Mouse (Mus musculus) liver, embryonic 12.5 days (tissue): ENCODE data around the gene Psmb7. TPM values are rescaled to one million over a fixed set of nuclear protein-coding genes. Genes with fewer than 3 reads are reported as not detected.

Experiments
- ATAC-seq: fragments of 200-750 bp; cut with Nextera tagmentation; 2 replicates; pipeline ENCODE4 v1.8.0; 2017; ENCODE audit warnings: moderate number of reproducible peaks, mild to moderate bottlenecking, moderate library complexity
- H3K27ac ChIP-seq: fragments of 300-500 bp; sonication (generic); 2 replicates; pipeline ENCODE4 v1.5.1; 2016; ENCODE audit warnings: mild to moderate bottlenecking
- H3K27me3 ChIP-seq: fragments of 300-500 bp; sonication (generic); replicated peaks from 2 replicates; pipeline ENCODE4 v1.6.1; 2016; ENCODE audit warnings: mild to moderate bottlenecking, moderate library complexity
- H3K36me3 ChIP-seq: fragments of 300-500 bp; sonication (generic); 2 replicates; pipeline ENCODE4 v1.6.1; 2016; ENCODE audit warnings: mild to moderate bottlenecking, moderate library complexity
- H3K4me1 ChIP-seq: fragments of 300-500 bp; sonication (generic); 2 replicates; pipeline ENCODE4 v1.6.1; 2016
- H3K4me2 ChIP-seq: fragments of 300-500 bp; sonication (generic); 2 replicates; pipeline ENCODE4 v1.6.1; 2016; ENCODE audit warnings: mild to moderate bottlenecking, moderate library complexity
- H3K4me3 ChIP-seq: fragments of 300-500 bp; sonication (generic); 2 replicates; pipeline ENCODE4 v1.5.1; 2016; ENCODE audit warnings: mild to moderate bottlenecking, moderate library complexity
- H3K9ac ChIP-seq: fragments of 300-500 bp; sonication (generic); 2 replicates; pipeline ENCODE4 v1.6.1; 2016; ENCODE audit warnings: mild to moderate bottlenecking, moderate library complexity
- H3K9me3 ChIP-seq: fragments of 300-500 bp; sonication (generic); replicated peaks from 2 replicates; pipeline ENCODE4 v1.6.1; 2016; ENCODE audit warnings: mild to moderate bottlenecking, moderate library complexity
- WGBS: fragments of 180-500 bp; shearing (Covaris S2); methylation state at CpG from one replicate; pipeline ENCODE4 v1.1.7; 2016; ENCODE audit not compliant: insufficient replicate concordance; 5-methylcytosine and 5-hydroxymethylcytosine counted together
- polyA plus RNA-seq: library from polyadenylated mRNA; unstranded; fragments of >200 nt; fragmentation: Nextera tagmentation; extraction: Ambion mirVana; gene quantifications from 2 replicates; pipeline ENCODE4 v1.2.1, GENCODE M21; 2016

The Psmb7 gene
- polyA plus RNA-seq: 195 and 196 TPM in 2 replicates

- Histone ChIP-seq H3K4me3 (peak within 1 kb of the TSS; percentile 94), H3K4me1 (peaks cover 18% of the 10 kb centered on the region), H3K9ac (peak within 1 kb of the TSS; percentile 85), H3K36me3 (peaks cover 36% of the 10 kb centered on the region), H3K27me3 (peaks cover 7% of the 10 kb centered on the region; the same call in 1 of the 2 replicates), H3K4me2 (peak within 1 kb of the TSS; percentile 70), H3K9me3 (no peaks in the 10 kb centered on the region), H3K27ac (peak within 1 kb of the TSS; percentile 80)
- peak; percentile 86 for ATAC-seq
- 2% methylated on average over 52 of the region's 52 CpGs for WGBS
Observed at GRCm38 (mm10) chr2:38643625-38644427, at the start of gene Psmb7. Gene Psmb7 (minus strand): TSS chr2:38644087.

GRCm38 (mm10) chr2:38691542-38691941 lies 47.7 kb upstream of the Psmb7 start:
- Histone ChIP-seq H3K4me3 (no peak overlapping the region), H3K9ac (no peak overlapping the region), H3K9me3 (no peaks in the 10 kb centered on the region), H3K36me3 (no peaks in the 10 kb centered on the region), H3K4me2 (no peak overlapping the region), H3K27me3 (peaks cover 91% of the 10 kb centered on the region), H3K4me1 (peaks cover 9% of the 10 kb centered on the region), H3K27ac (no peak overlapping the region)
- WGBS: 9% methylated on average over 8 of the region's 8 CpGs
- ATAC-seq: no peak

GRCm38 (mm10) chr2:38689881-38690280 lies 46.0 kb upstream of the Psmb7 start:
- no peaks in the 10 kb centered on the region for H3K9me3 ChIP-seq
- H3K27ac ChIP-seq: no peak overlapping the region
- 68% methylated on average over 1 of the region's 1 CpGs for WGBS
- H3K4me2 ChIP-seq: no peak overlapping the region
- peaks cover 9% of the 10 kb centered on the region for H3K4me1 ChIP-seq
- no peaks in the 10 kb centered on the region for H3K36me3 ChIP-seq
- ATAC-seq: no peak
- H3K9ac ChIP-seq: no peak overlapping the region
- no peak overlapping the region for H3K4me3 ChIP-seq
- peaks cover 86% of the 10 kb centered on the region for H3K27me3 ChIP-seq

GRCm38 (mm10) chr2:38688791-38689520 lies 45.1 kb upstream of the Psmb7 start:
- Histone ChIP-seq H3K4me3 (peak overlapping the region; percentile 38), H3K36me3 (no peaks in the 10 kb centered on the region), H3K27me3 (peaks cover 80% of the 10 kb centered on the region), H3K4me1 (peaks cover 9% of the 10 kb centered on the region), H3K4me2 (peak overlapping the region; percentile 63), H3K27ac (no peak overlapping the region), H3K9ac (0 out of 2 replicates have a peak overlapping the region, but pooled peaks have one; percentile 29), H3K9me3 (no peaks in the 10 kb centered on the region)
- peak; percentile 52; the same call in 1 of the 2 replicates for ATAC-seq
- WGBS: 5% methylated on average over 29 of the region's 29 CpGs

DNA sequence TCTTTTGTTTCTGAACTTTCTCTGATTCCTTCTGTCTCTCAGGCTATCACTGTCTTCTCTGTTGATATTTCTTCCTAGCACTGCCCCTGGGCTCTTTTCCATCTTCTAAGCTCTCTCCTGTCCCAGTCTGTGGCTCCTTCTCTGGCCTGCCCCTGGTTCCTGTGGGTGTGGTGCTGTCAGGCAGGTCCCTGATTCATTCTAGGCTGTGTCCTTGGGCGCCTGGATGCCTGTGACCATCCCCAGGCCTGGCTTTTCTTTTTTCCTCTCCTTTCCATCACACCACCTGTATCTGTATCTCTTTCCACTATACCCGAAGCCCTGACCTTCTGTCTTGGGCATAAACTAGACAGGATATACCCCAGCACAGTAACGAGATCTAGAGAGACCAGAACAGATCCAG lies 41.9 kb upstream of the Psmb7 start:
- Histone ChIP-seq H3K27me3 (peaks cover 66% of the 10 kb centered on the region), H3K36me3 (no peaks in the 10 kb centered on the region), H3K4me1 (peaks cover 25% of the 10 kb centered on the region), H3K4me2 (no peak overlapping the region), H3K4me3 (no peak overlapping the region), H3K9ac (no peak overlapping the region), H3K9me3 (no peaks in the 10 kb centered on the region), H3K27ac (no peak overlapping the region)
- 47% methylated on average over 3 of the region's 3 CpGs for WGBS
- ATAC-seq: no peak

DNA sequence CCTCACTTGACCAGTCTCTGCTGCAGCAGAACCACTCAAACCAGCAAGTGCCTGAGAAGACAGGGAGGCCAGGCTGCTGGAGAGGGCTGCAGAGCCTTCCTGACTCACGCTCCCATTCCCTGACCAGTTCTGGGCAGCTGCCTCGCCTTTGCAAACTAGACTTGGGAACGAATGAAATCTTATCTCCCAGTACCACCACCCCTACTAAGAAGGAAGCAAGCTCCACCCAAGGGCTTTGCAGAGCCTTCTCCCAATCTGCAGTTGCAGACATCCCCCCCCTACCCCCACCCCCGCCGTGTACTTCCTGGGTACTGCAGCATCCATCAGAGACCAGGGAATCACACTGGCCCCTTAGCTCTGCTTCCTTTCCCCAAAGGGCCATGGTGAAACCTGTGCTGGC lies 39.2 kb upstream of the Psmb7 start:
- peaks cover 16% of the 10 kb centered on the region for H3K4me1 ChIP-seq
- 15% methylated on average over 5 of the region's 5 CpGs for WGBS
- H3K9me3 ChIP-seq: no peaks in the 10 kb centered on the region
- no peak overlapping the region for H3K27ac ChIP-seq
- no peak overlapping the region for H3K9ac ChIP-seq
- peak overlapping the region; percentile 23; the same call in 1 of the 2 replicates for H3K4me2 ChIP-seq
- H3K4me3 ChIP-seq: no peak overlapping the region
- H3K27me3 ChIP-seq: peaks cover 49% of the 10 kb centered on the region
- H3K36me3 ChIP-seq: no peaks in the 10 kb centered on the region
- peak; percentile 77 for ATAC-seq

GRCm38 (mm10) chr2:38682209-38682608 lies 38.3 kb upstream of the Psmb7 start:
- Histone ChIP-seq H3K27ac (no peak overlapping the region), H3K9me3 (no peaks in the 10 kb centered on the region), H3K4me1 (peaks cover 16% of the 10 kb centered on the region), H3K4me3 (no peak overlapping the region), H3K36me3 (no peaks in the 10 kb centered on the region), H3K27me3 (peaks cover 40% of the 10 kb centered on the region), H3K9ac (no peak overlapping the region), H3K4me2 (no peak overlapping the region)
- ATAC-seq: no peak
- 82% methylated on average over 5 of the region's 5 CpGs for WGBS

DNA sequence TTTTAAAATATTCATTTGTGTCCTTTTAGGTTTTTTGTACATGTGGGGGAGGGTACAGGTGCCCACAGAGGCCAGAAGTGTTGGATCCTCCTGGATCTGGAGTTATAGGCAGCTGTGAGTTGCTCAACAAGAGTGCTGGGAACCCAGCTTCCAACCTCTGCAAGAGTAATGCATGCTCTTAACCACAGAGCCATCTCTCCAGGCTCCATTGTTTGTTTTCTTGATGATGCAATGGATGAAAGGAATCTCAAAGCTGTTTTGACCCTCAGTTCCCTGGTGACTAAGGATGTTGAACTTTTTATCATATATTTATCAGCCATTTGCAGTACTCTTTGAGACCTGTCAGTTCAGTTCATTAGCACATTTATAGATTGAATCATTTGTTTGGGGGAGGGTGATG lies 35.1 kb upstream of the Psmb7 start:
- peaks cover 38% of the 10 kb centered on the region for H3K27me3 ChIP-seq
- H3K36me3 ChIP-seq: no peaks in the 10 kb centered on the region
- no peak overlapping the region for H3K4me3 ChIP-seq
- no peak overlapping the region for H3K9ac ChIP-seq
- no peak overlapping the region for H3K4me2 ChIP-seq
- H3K4me1 ChIP-seq: peaks cover 16% of the 10 kb centered on the region
- no peak for ATAC-seq
- H3K9me3 ChIP-seq: no peaks in the 10 kb centered on the region
- no peak overlapping the region for H3K27ac ChIP-seq

- 47% methylated on average over 9 of the region's 9 CpGs for WGBS
- H3K27me3 ChIP-seq: peaks cover 62% of the 10 kb centered on the region
Observed at GRCm38 (mm10) chr2:38675366-38675969, 31.6 kb upstream of the Psmb7 start.

DNA sequence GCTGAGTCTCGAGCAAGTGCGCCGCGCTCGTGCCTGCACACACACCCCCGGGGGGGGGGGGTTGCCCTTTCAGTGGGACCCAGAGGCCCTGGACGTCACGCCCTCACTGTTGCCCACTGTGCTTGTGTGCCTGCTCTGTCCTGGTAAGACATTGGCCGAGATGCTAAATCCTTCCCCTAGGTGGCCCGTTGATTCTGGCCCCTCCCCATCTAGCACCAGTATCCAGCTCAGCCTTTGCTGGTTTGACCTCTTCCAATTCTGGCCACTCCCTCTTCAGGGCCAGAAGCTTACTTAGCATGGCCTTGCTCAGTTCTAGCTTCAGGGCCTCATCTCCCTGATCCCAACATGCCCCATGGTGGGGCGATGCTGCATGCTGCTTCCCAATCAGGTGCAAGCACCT lies 28.6 kb upstream of the Psmb7 start:
- Histone ChIP-seq H3K27me3 (peaks cover 76% of the 10 kb centered on the region), H3K36me3 (no peaks in the 10 kb centered on the region), H3K9ac (no peak overlapping the region), H3K4me2 (no peak overlapping the region), H3K4me1 (peaks cover 9% of the 10 kb centered on the region), H3K27ac (no peak overlapping the region), H3K9me3 (no peaks in the 10 kb centered on the region), H3K4me3 (no peak overlapping the region)
- WGBS: 46% methylated on average over 10 of the region's 11 CpGs
- no peak for ATAC-seq

More at GRCm38 (mm10) chr2:38675366-38675969, 31.6 kb upstream of the Psmb7 start:
- Histone ChIP-seq H3K4me2 (no peak overlapping the region), H3K9me3 (no peaks in the 10 kb centered on the region), H3K36me3 (no peaks in the 10 kb centered on the region), H3K4me1 (no peaks in the 10 kb centered on the region), H3K27ac (no peak overlapping the region), H3K4me3 (no peak overlapping the region), H3K9ac (no peak overlapping the region)
- no peak for ATAC-seq

GRCm38 (mm10) chr2:38668802-38669580 lies 25.1 kb upstream of the Psmb7 start:
- peaks cover 69% of the 10 kb centered on the region for H3K27me3 ChIP-seq
- peak overlapping the region; percentile 22 for H3K4me2 ChIP-seq

More at GRCm38 (mm10) chr2:38668802-38669580, 25.1 kb upstream of the Psmb7 start:
- H3K9ac ChIP-seq: no peak overlapping the region
- 0 out of 2 replicates have a peak, but pooled peaks have one; percentile 52 for ATAC-seq
- H3K4me1 ChIP-seq: peaks cover 9% of the 10 kb centered on the region
- H3K36me3 ChIP-seq: no peaks in the 10 kb centered on the region
- H3K27ac ChIP-seq: no peak overlapping the region
- H3K4me3 ChIP-seq: no peak overlapping the region
- H3K9me3 ChIP-seq: no peaks in the 10 kb centered on the region
- 15% methylated on average over 17 of the region's 17 CpGs for whole genome bisulfite sequencing
